Mouse (Mus musculus) erythroblast, embryonic 14.5 days (primary cell): ENCODE data around the gene Klhl30. TPM values are rescaled to one million over a fixed set of nuclear protein-coding genes. Genes with fewer than 3 reads are reported as not detected.
A peak's percentile ranks its signal among the peaks of the same experiment; 100 is the strongest.

ENCODE experiments used
- H3K27me3 ChIP-seq: 2 replicates; pipeline ENCODE4 v1.6.1; 2012; ENCODE audit warnings: inconsistent platforms; ENCODE audit not compliant: control insufficient read depth
- H3K36me3 ChIP-seq: 2 replicates; pipeline ENCODE4 v1.6.1; 2012; ENCODE audit warnings: mild to moderate bottlenecking, inconsistent platforms; ENCODE audit not compliant: control insufficient read depth
- H3K4me1 ChIP-seq: 2 replicates; pipeline ENCODE4 v1.6.1; 2012; ENCODE audit warnings: inconsistent platforms; ENCODE audit not compliant: control insufficient read depth
- H3K4me3 ChIP-seq: replicated peaks from 2 replicates; pipeline ENCODE3; 2012; ENCODE audit warnings: moderate library complexity, mild to moderate bottlenecking, inconsistent platforms
- H3K9me3 ChIP-seq: 2 replicates; pipeline ENCODE4 v1.6.1; 2012; ENCODE audit warnings: low read length, inconsistent platforms, mixed read lengths; ENCODE audit not compliant: control insufficient read depth
- GATA1 ChIP-seq: IDR thresholded peaks from 2 replicates; pipeline ENCODE4 v1.6.1; 2012; ENCODE audit warnings: low read length, inconsistent platforms, mixed read lengths
- TAL1 ChIP-seq: IDR thresholded peaks from 3 replicates; pipeline ENCODE4 v1.6.1; 2012; ENCODE audit warnings: low read length, inconsistent platforms, mixed read lengths
- polyA plus RNA-seq: library from polyadenylated mRNA; stranded (reverse); fragments of >175 nt; gene quantifications from 2 replicates; pipeline ENCODE4 v1.2.3, GENCODE M21; 2012

Gene Klhl30
- polyA plus RNA-seq, 1 experiment: not detected

DNA sequence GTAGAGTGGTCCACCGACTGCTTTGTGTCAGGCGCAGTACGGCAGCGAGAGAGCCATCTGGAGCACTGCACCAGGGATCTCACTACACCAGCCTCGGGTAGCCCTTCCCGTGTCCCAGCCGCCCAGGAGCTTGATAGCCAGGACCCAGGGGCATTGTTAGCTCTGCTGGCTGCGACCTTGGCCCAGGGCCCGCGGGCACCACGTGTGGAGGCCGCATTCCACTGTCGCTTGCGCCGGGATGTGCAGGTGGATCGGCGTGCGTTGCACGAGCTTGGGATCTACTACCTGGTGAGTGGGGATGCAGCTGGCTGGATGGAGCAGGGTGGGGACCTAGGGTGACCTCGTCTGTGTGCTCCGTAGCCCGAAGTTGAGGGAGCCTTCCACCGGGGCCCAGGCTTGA lies 19.2 kb downstream of the Klhl30 start:
- H3K36me3 ChIP-seq: peaks cover 81% of the 10 kb centered on the region

DNA sequence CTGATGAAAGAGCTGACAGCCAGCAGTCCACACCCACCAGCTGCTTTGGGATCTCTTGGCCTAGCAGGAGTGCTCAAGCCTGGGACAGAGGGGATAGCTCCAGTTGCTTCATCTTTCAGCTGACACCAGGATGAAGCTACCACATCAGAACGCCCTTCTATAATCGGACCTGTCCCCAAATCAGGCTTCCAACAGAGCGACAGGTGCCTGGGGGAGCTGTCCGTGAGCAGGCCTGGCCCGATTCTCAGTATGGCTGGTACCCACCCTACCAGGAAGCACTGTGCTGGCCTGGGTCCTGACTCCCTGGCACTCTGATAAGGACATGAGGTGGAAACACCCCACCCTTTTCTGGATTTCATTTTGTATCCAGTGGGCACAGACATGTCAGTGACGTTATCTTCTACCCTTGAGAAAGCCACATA lies 22.6 kb downstream of the Klhl30 start:
- Histone ChIP-seq H3K36me3 (peaks cover 100% of the 10 kb centered on the region), H3K9me3 (no peaks in the 10 kb centered on the region), H3K4me1 (peaks cover 72% of the 10 kb centered on the region), H3K4me3 (no peak overlapping the region), H3K27me3 (no peaks in the 10 kb centered on the region)
- TF ChIP-seq GATA1 (peak; percentile 58), TAL1 (peak; percentile 37; the same call in 1 of the 3 replicates)

More for the DNA sequence above, 19.2 kb downstream of the Klhl30 start:
- Histone ChIP-seq H3K27me3 (no peaks in the 10 kb centered on the region; the same call in 1 of the 2 replicates), H3K4me1 (peaks cover 97% of the 10 kb centered on the region), H3K9me3 (no peaks in the 10 kb centered on the region), H3K4me3 (no peak overlapping the region)
- TF ChIP-seq TAL1 (no peak), GATA1 (no peak)

DNA sequence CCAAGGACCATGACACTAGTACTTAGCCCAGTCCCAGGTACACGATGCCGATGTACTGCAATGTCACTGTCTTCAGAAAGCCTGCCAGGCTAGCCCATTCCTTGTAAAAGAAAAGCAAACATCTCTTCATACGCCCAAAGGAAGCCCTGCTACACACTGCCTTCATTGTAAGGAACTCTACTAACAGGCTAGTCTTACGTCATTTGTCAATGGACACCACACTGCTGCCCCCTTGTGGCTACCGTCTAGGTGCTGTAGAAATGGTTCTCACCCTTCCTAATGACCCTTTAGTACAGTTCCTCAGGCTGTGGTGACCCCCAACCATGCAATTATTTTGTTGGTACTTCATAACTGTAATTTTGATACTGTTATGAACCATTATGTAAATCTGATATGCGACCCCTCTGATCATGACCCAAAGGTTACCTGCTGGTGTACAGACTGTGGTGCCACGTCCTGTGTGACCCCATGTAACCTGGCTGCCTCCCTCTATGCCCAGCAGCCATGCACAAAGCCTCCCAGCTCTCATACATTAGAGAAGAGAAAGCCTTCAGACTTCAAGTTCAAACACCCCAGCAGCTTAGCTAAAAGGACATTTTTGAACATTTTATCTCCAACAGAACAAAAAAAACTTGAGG lies 29.8 kb downstream of the Klhl30 start:
- peaks cover 7% of the 10 kb centered on the region for H3K4me1 ChIP-seq
- H3K36me3 ChIP-seq: peaks cover 96% of the 10 kb centered on the region
- H3K9me3 ChIP-seq: no peaks in the 10 kb centered on the region
- H3K4me3 ChIP-seq: no peak overlapping the region
- no peak for TF ChIP-seq GATA1
- no peak for TF ChIP-seq TAL1
- no peaks in the 10 kb centered on the region for H3K27me3 ChIP-seq

DNA sequence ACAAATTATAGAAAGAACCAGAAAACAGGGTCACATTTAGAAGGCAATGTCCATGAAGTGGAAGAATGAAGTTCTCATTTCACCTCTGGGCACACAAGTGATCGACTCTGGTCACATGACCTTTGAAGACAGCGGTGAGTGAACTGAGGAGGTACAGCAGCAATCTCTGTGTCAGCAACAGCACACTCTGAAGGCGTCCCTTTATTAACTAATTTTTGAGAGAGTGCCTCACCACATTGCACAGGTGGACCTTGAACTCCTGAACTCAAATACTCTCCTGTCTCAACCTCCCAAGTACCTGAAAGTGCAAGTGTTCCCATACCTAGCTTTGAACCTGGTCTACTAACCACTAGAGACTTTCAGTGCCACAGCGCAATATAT lies 30.3 kb downstream of the Klhl30 start:
- H3K4me1 ChIP-seq: peaks cover 3% of the 10 kb centered on the region; the same call in 1 of the 2 replicates
- H3K9me3 ChIP-seq: no peaks in the 10 kb centered on the region
- no peaks in the 10 kb centered on the region for H3K27me3 ChIP-seq
- peaks cover 95% of the 10 kb centered on the region for H3K36me3 ChIP-seq
- no peak for TF ChIP-seq GATA1
- no peak for TF ChIP-seq TAL1
- no peak overlapping the region for H3K4me3 ChIP-seq

DNA sequence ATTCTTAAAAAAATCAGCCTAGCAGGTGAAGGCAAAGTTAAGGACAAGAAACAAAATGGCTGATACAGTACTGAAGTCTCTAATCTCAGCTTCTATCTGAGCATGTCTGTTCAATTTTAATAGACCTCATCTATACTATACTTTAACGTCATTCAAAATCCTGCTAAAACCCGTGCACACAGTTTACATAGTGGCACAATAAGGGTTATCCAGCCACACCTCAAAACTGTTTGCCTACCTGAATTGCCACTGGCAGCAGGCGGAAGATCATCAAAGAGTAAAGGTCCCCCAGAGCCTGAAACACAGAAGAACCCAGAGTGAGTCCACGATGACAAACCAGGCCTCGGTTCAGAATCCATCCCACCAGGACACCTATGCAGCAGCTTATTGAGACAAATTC lies 39.6 kb downstream of the Klhl30 start:
- Histone ChIP-seq H3K4me3 (no peak overlapping the region), H3K4me1 (peaks cover 7% of the 10 kb centered on the region), H3K36me3 (peaks cover 97% of the 10 kb centered on the region), H3K9me3 (no peaks in the 10 kb centered on the region), H3K27me3 (no peaks in the 10 kb centered on the region)
- no peak for TF ChIP-seq GATA1
- TF ChIP-seq TAL1: no peak

DNA sequence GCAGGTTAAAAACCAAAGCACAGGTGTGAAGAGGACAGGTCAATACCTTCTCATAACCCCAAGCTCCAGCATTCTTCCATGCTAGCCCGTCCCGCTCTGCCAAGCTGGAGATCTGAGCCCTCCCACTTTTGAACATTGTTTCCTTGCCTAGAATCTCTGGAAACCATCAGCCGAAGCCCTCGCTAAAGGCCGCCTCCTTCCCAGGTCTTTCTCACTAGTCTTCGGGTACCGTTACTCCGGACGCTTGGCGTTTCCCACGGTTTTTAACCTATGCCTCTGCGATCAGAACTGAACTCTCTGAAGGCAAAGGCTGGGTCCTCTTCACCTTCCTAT lies 47.1 kb downstream of the Klhl30 start:
- H3K27me3 ChIP-seq: peaks cover 4% of the 10 kb centered on the region
- H3K36me3 ChIP-seq: peaks cover 48% of the 10 kb centered on the region
- peak overlapping the region; percentile 85 for H3K4me3 ChIP-seq
- TF ChIP-seq GATA1 (no peak), TAL1 (no peak)
- no peaks in the 10 kb centered on the region for H3K9me3 ChIP-seq
- H3K4me1 ChIP-seq: peaks cover 36% of the 10 kb centered on the region

DNA sequence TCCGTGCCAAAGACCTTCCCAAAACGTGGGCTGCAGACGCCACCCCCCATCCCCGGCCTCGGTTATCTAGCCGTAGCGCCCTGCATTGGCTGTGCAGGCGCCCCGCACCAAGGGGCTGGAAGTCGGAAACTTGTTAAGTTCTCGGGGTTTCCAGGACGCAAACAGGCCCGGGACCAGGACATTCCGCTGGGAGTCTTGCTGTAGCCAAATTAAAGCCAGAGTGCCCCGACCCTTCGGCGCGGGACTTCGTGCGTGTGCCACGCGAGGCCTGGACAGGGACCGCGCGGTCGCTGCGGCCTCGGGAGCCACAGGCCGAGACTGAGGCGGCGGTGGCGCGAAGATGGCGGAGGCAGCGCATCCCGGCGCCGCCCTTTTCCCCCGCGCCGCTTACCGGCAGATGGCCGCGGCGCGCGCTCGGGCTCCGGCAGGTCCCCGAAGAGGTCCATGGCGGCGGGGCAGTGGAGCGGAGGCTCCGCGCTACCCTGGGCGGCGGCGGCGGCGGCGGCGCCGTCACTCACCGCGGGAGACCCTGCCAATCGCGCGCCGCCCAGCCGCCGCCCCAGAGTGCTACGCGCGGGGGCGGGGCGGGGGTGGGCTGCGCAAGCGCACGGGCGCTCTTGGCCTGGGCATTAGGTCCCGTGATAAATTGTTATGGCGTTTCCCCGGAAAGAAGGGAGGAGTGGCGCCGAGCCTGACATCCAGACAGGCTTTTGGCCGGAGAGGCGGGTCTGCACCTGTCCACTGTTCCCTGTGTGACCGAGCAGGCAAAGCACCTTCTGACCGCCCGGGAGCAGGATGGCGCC lies 47.6 kb downstream of the Klhl30 start, which contains the start of gene Ilkap:
TSS of gene Ilkap (minus strand) at position 556 of the 803 bp plus-strand sequence.
- Histone ChIP-seq H3K9me3 (no peaks in the 10 kb centered on the region), H3K27me3 (peaks cover 4% of the 10 kb centered on the region), H3K4me3 (peak within 1 kb of the TSS; percentile 85), H3K4me1 (peaks cover 36% of the 10 kb centered on the region), H3K36me3 (peaks cover 43% of the 10 kb centered on the region)
- TF ChIP-seq GATA1 (no peak), TAL1 (no peak)

DNA sequence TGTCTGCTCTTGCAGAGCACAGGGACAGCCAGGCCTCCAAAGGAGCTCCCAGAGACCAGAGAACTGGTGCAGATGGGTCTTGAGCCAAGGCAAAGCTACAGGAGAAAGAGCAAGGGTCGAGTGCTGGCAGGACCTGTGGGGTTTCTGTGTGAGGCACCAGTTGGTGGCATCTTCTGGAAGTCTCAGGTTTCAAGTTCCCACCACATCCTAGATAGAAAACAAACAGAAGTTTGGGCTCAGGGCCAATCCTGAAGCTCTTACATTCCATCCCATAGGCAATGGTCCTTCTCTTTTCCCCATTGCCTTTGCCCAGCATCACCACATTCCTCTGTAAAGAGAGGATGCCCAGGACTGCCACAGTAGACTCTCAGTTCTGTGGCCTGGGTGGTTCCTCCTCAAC lies 54.2 kb downstream of the Klhl30 start:
- H3K4me1 ChIP-seq: peaks cover 2% of the 10 kb centered on the region
- H3K36me3 ChIP-seq: no peaks in the 10 kb centered on the region
- H3K9me3 ChIP-seq: no peaks in the 10 kb centered on the region
- TF ChIP-seq GATA1 (no peak), TAL1 (no peak)
- peaks cover 34% of the 10 kb centered on the region for H3K27me3 ChIP-seq
- H3K4me3 ChIP-seq: no peak overlapping the region

DNA sequence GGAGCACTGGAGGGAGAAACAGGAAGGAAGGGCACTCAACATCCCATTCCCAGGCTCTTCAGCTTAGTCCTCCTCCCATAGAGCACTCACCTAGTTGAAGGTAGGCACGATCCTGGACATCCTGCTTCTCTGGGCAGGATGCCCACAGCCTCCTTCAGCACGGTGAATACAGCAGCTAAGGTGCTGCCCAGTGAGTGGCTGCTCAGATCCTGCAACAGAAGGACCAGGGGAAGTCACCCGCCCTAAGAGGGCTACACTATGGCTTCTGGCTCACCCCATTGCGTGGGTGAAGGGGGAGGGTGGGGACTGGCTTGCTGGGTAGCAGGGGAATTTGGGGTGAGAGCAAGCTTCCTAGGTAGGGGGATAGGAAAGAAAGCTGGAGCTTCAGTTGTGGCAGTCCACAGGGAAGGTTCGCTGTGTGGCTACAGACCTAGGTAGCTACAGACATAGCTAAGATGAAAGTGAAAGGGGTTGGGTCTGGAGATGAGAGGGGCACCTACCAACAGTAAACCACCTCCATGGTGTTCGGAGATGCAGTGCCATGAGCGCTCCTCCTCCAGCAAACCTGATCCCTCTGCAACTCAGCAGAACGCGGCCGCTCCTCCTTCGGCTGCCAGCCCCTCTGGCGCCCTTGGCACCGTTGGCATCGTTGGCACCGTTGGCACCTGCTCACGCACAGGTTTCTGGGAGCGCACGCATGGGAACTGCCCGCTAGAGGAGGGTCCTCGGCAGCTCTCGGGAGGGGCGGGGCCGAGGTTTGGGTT lies 54.8 kb downstream of the Klhl30 start:
- Histone ChIP-seq H3K4me1 (peaks cover 2% of the 10 kb centered on the region), H3K27me3 (peaks cover 34% of the 10 kb centered on the region), H3K9me3 (no peaks in the 10 kb centered on the region), H3K36me3 (no peaks in the 10 kb centered on the region), H3K4me3 (no peak overlapping the region)
- TF ChIP-seq TAL1 (no peak), GATA1 (no peak)
